Mouse (Mus musculus): ENCODE results near the gene Nr2f2. TPM values are rescaled to one million over a fixed set of nuclear protein-coding genes. Genes with fewer than 3 reads are reported as not detected.

Gene Nr2f2
- total RNA-seq, 2 experiments from 2014 or later = 78.3 to 79.6 TPM

GRCm38 (mm10) chr7:70332926-70333664 lies 33.4 kb downstream of the Nr2f2 start:
- DNase-seq = no peak

GRCm38 (mm10) chr7:70332064-70332850 lies 34.3 kb downstream of the Nr2f2 start:
- no peak for DNase-seq

- peak; percentile 74 for DNase-seq
These were observed 35.1 kb downstream of the Nr2f2 start for GRCm38 (mm10) chr7:70331243-70332063.

GRCm38 (mm10) chr7:70330761-70331242 lies 35.7 kb downstream of the Nr2f2 start:
- DNase-seq = peak; percentile 16

GRCm38 (mm10) chr7:70330207-70330562 lies 36.4 kb downstream of the Nr2f2 start:
- DNase-seq = peak; percentile 10

- no peak for DNase-seq
These were observed 36.9 kb downstream of the Nr2f2 start for GRCm38 (mm10) chr7:70329521-70330206.

- no peak for DNase-seq
These were observed 37.5 kb downstream of the Nr2f2 start for GRCm38 (mm10) chr7:70329037-70329516.

GRCm38 (mm10) chr7:70328206-70329036 lies 38.1 kb downstream of the Nr2f2 start:
- no peak for DNase-seq

GRCm38 (mm10) chr7:70327191-70327590 lies 39.3 kb downstream of the Nr2f2 start:
- DNase-seq = no peak

GRCm38 (mm10) chr7:70326176-70327035 lies 40.1 kb downstream of the Nr2f2 start:
- DNase-seq = peak; percentile 14

GRCm38 (mm10) chr7:70325381-70325780 lies 41.2 kb downstream of the Nr2f2 start:
- DNase-seq = peak; percentile 51

- DNase-seq = no peak
These were observed 42.0 kb downstream of the Nr2f2 start for GRCm38 (mm10) chr7:70324541-70324940.

GRCm38 (mm10) chr7:70324041-70324440 lies 42.5 kb downstream of the Nr2f2 start:
- no peak for DNase-seq

GRCm38 (mm10) chr7:70305716-70306115 lies 60.8 kb downstream of the Nr2f2 start:
- DNase-seq = no peak

GRCm38 (mm10) chr7:70304426-70304825 lies 62.1 kb downstream of the Nr2f2 start:
- DNase-seq = no peak

Measured in adrenal gland, postnatal 10 days (tissue).